Mouse (Mus musculus): ENCODE measurements at regions not wholly inside any gene's neighbourhood (a gene's known extent, or its start where the extent isn't known, plus 50 kb on each side); places are given as distances from the start of the nearest gene placed in this dataset.

- no peak overlapping the region for H3K9ac ChIP-seq (replicated peaks)
- ATAC-seq (ENCODE audit: low FRiP score, low read depth) = no peak
- WGBS = 83% methylated on average over 4 of the region's 4 CpGs
- H3K4me1 ChIP-seq = no peaks in the 10 kb centered on the region
- no peak overlapping the region for H3K27ac ChIP-seq (replicated peaks)
- H3K36me3 ChIP-seq = no peaks in the 10 kb centered on the region
- H3K9me3 ChIP-seq = no peaks in the 10 kb centered on the region
- no peak overlapping the region for H3K4me3 ChIP-seq
- H3K27me3 ChIP-seq = no peaks in the 10 kb centered on the region
- H3K4me2 ChIP-seq (replicated peaks) = no peak overlapping the region
Observed at GRCm38 (mm10) chr8:24280296-24280695, 445.4 kb downstream of the Adam3 start.

- no peaks in the 10 kb centered on the region for H3K9me3 ChIP-seq
- H3K36me3 ChIP-seq = no peaks in the 10 kb centered on the region
- no peak overlapping the region for H3K27ac ChIP-seq (replicated peaks)
- no peak for ATAC-seq (ENCODE audit: low FRiP score, low read depth)
- no peaks in the 10 kb centered on the region for H3K4me1 ChIP-seq
- WGBS = 86% methylated on average over 8 of the region's 8 CpGs
- H3K4me2 ChIP-seq (replicated peaks) = no peak overlapping the region
- H3K4me3 ChIP-seq = no peak overlapping the region
- H3K9ac ChIP-seq (replicated peaks) = no peak overlapping the region
- no peaks in the 10 kb centered on the region for H3K27me3 ChIP-seq
Observed at GRCm38 (mm10) chr8:24278391-24278790, 447.3 kb downstream of the Adam3 start.

GRCm38 (mm10) chr8:24261359-24261758 is 464.3 kb downstream of the Adam3 start:
- H3K27me3 ChIP-seq = no peaks in the 10 kb centered on the region
- no peak overlapping the region for H3K27ac ChIP-seq (replicated peaks)
- no peak overlapping the region for H3K9ac ChIP-seq (replicated peaks)
- no peaks in the 10 kb centered on the region for H3K36me3 ChIP-seq
- H3K4me2 ChIP-seq (replicated peaks) = no peak overlapping the region
- H3K9me3 ChIP-seq = no peaks in the 10 kb centered on the region
- H3K4me3 ChIP-seq = no peak overlapping the region
- ATAC-seq (ENCODE audit: low FRiP score, low read depth) = no peak
- H3K4me1 ChIP-seq = no peaks in the 10 kb centered on the region

DNA sequence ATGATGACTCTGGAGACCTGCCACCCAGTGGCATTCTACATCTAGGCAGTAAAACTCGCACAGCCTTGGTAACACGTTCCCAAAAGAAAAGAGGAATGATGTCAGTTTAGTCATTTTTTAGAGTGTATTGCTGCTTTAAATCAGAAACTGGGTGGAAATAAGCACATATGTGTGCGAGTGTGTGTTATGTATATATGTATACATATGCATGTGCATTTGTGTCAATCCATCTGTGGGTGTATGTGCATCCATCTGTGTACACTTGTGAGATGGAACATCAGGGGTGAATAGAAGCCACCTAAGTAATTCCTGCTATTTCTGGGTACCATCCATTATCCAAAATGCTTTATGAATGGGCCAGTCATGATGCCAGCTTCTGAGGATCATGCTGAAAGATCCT is 467.0 kb downstream of the Adam3 start:
- H3K4me2 ChIP-seq (replicated peaks) = no peak overlapping the region
- ATAC-seq (ENCODE audit: low FRiP score, low read depth) = no peak
- H3K9me3 ChIP-seq = no peaks in the 10 kb centered on the region
- no peaks in the 10 kb centered on the region for H3K4me1 ChIP-seq
- WGBS = 83% methylated on average over 3 of the region's 3 CpGs
- no peak overlapping the region for H3K4me3 ChIP-seq
- no peaks in the 10 kb centered on the region for H3K27me3 ChIP-seq
- no peak overlapping the region for H3K27ac ChIP-seq (replicated peaks)
- no peaks in the 10 kb centered on the region for H3K36me3 ChIP-seq
- no peak overlapping the region for H3K9ac ChIP-seq (replicated peaks)

DNA sequence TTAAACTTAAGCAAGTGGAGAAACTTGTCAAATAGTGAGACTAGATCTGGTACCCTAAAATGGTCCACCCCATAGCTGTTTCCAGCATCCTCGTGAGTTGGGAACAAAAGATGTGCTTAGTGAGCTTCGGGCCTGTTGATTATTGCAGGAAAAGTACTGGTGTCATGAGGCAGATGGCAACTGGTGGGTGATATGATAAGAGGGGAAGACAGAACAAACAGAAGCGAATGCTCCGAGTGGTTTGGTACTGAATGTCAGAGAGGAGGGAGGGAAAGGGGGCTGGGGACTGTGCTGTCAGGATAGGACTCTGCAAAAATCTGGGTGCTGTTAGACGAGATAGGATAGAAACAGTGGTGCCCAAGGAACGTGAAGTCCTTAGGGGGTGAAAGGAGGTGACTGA is 483.4 kb downstream of the Adam3 start:
- no peaks in the 10 kb centered on the region for H3K36me3 ChIP-seq
- ATAC-seq (ENCODE audit: low FRiP score, low read depth) = no peak
- H3K9me3 ChIP-seq = peaks cover 5% of the 10 kb centered on the region
- H3K4me1 ChIP-seq = no peaks in the 10 kb centered on the region
- no peak overlapping the region for H3K4me3 ChIP-seq
- H3K4me2 ChIP-seq (replicated peaks) = no peak overlapping the region
- H3K9ac ChIP-seq (replicated peaks) = no peak overlapping the region
- H3K27ac ChIP-seq (replicated peaks) = no peak overlapping the region
- WGBS = 71% methylated on average over 6 of the region's 6 CpGs
- H3K27me3 ChIP-seq = no peaks in the 10 kb centered on the region

GRCm38 (mm10) chr8:24240211-24240983 is 485.3 kb downstream of the Adam3 start:
- 84% methylated on average over 7 of the region's 7 CpGs for WGBS
- H3K4me1 ChIP-seq = no peaks in the 10 kb centered on the region
- H3K9me3 ChIP-seq = peaks cover 5% of the 10 kb centered on the region
- H3K4me3 ChIP-seq = no peak overlapping the region
- no peak overlapping the region for H3K27ac ChIP-seq (replicated peaks)
- no peaks in the 10 kb centered on the region for H3K36me3 ChIP-seq
- no peak overlapping the region for H3K4me2 ChIP-seq (replicated peaks)
- H3K9ac ChIP-seq (replicated peaks) = no peak overlapping the region
- no peaks in the 10 kb centered on the region for H3K27me3 ChIP-seq
- ATAC-seq (ENCODE audit: low FRiP score, low read depth) = no peak

GRCm38 (mm10) chr8:24234981-24235380 is 490.7 kb downstream of the Adam3 start:
- no peak for ATAC-seq (ENCODE audit: low FRiP score, low read depth)
- 84% methylated on average over 7 of the region's 7 CpGs for WGBS
- H3K27me3 ChIP-seq = no peaks in the 10 kb centered on the region
- no peak overlapping the region for H3K27ac ChIP-seq (replicated peaks)
- H3K4me3 ChIP-seq = no peak overlapping the region
- H3K4me1 ChIP-seq = no peaks in the 10 kb centered on the region
- no peaks in the 10 kb centered on the region for H3K9me3 ChIP-seq
- no peak overlapping the region for H3K9ac ChIP-seq (replicated peaks)
- H3K36me3 ChIP-seq = no peaks in the 10 kb centered on the region
- no peak overlapping the region for H3K4me2 ChIP-seq (replicated peaks)

DNA sequence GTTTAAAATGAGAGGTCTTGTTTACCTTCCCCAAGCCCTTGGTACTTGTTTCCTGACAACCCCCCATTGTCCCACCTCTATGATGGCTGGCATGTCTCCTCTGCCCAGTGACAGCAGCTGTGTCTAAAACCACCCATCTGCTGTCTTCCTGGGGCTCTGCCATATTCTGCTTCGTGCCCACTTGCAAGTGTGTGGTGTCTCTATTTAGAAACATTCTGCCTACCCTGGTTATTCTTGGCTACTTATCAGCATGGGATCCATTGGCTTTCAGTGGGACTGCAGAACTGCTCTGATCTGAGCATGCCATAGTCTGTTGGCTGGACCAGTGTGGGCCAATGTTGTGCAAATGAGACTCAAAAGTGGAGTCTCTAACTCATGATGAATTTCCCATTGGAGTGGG is 497.5 kb downstream of the Adam3 start:
- no peak overlapping the region for H3K9ac ChIP-seq (replicated peaks)
- WGBS = 83% methylated on average over 1 of the region's 1 CpGs
- no peak overlapping the region for H3K27ac ChIP-seq (replicated peaks)
- H3K4me1 ChIP-seq = no peaks in the 10 kb centered on the region
- H3K4me3 ChIP-seq = no peak overlapping the region
- H3K36me3 ChIP-seq = no peaks in the 10 kb centered on the region
- H3K27me3 ChIP-seq = no peaks in the 10 kb centered on the region
- ATAC-seq (ENCODE audit: low FRiP score, low read depth) = no peak
- no peaks in the 10 kb centered on the region for H3K9me3 ChIP-seq
- no peak overlapping the region for H3K4me2 ChIP-seq (replicated peaks)

- no peak for ATAC-seq (ENCODE audit: low FRiP score, low read depth)
Observed at GRCm38 (mm10) chr8:24227331-24228072, 498.1 kb downstream of the Adam3 start.

DNA sequence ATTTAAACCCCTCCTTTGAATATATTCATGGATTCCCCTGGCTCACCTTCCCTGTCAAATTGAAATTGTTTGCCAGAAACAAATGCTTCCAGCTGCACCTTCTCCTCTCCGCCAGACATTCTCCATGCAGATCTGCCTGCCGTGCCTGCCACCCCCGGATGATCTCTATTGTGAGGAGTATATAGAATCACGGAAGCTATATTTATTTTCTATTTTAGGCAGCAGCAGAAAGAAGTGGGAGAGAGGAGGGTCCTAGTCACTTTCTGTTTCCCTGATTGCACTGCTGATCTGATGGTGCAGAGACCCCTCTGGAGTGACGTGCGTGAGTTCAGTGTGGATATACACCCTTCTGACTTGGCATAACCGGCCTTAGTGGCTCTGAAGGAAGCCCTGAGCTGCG is 505.4 kb downstream of the Adam3 start:
- Histone ChIP-seq H3K27me3 (no peaks in the 10 kb centered on the region), H3K4me3 (no peak overlapping the region), H3K36me3 (no peaks in the 10 kb centered on the region), H3K27ac (replicated peaks) (no peak overlapping the region), H3K4me2 (replicated peaks) (no peak overlapping the region), H3K4me1 (no peaks in the 10 kb centered on the region), H3K9ac (replicated peaks) (no peak overlapping the region), H3K9me3 (no peaks in the 10 kb centered on the region)
- WGBS = 78% methylated on average over 8 of the region's 8 CpGs
- ATAC-seq (ENCODE audit: low FRiP score, low read depth) = no peak

More at GRCm38 (mm10) chr8:24227331-24228072, 498.1 kb downstream of the Adam3 start:
- no peak overlapping the region for H3K4me3 ChIP-seq
- no peaks in the 10 kb centered on the region for H3K36me3 ChIP-seq
- no peaks in the 10 kb centered on the region for H3K9me3 ChIP-seq
- H3K27ac ChIP-seq (replicated peaks) = no peak overlapping the region
- H3K27me3 ChIP-seq = no peaks in the 10 kb centered on the region
- no peaks in the 10 kb centered on the region for H3K4me1 ChIP-seq
- WGBS = 66% methylated on average over 5 of the region's 5 CpGs
- H3K9ac ChIP-seq (replicated peaks) = no peak overlapping the region
- no peak overlapping the region for H3K4me2 ChIP-seq (replicated peaks)

DNA sequence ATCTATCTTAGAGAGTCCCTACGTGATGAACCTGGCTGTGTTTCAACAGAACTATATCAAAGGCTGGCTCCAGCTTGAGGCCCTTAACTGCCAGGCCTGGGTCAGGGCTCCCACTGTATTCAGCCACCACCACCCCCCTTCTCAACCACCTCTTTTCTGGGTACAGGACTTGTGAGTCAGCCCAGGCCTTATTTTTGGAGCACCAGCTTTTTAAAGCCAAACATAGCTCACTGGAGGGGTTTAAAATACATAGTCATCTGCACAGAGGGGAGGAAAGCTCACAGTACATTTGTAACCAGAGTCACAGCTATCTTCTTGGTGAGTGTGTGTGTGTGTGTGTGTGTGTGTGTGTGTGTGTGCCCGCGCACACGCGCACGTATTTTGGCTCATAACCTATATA is 509.0 kb downstream of the Adam3 start:
- WGBS = 95% methylated on average over 6 of the region's 6 CpGs
- no peaks in the 10 kb centered on the region for H3K27me3 ChIP-seq
- no peak overlapping the region for H3K9ac ChIP-seq (replicated peaks)
- H3K4me3 ChIP-seq = no peak overlapping the region
- H3K9me3 ChIP-seq = no peaks in the 10 kb centered on the region
- no peak overlapping the region for H3K4me2 ChIP-seq (replicated peaks)
- no peak overlapping the region for H3K27ac ChIP-seq (replicated peaks)
- H3K36me3 ChIP-seq = no peaks in the 10 kb centered on the region
- ATAC-seq (ENCODE audit: low FRiP score, low read depth) = no peak
- H3K4me1 ChIP-seq = no peaks in the 10 kb centered on the region

DNA sequence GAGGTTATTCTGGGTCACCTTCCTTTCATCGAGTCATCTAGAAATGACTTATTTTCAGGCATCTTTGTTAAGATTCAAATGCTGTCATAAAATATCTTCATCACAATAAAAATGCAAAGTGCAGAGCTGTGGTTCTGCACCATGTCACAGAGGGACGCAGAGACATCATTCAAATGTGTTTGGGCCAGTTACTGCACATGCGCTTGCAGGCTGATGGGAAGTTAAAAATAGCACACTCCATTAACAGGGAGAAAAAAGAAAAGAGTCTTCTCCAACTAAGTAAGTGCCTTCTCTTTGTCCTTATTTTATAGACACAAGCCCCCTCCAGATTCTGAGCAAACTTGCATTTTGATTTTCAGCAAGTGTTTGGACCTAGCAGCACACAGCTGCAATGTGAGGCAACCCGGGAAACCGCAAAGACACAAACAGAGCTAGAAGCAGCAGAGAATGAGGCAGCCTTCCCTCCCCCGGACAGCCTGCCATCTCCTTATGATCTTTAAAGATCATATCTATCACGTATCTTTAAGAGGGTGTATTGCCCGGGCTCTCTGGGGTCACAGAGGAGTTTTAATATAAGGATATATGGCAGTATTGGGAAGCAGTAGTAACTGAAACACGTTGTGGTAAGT is 510.0 kb downstream of the Adam3 start:
- Histone ChIP-seq H3K9me3 (no peaks in the 10 kb centered on the region), H3K27me3 (no peaks in the 10 kb centered on the region), H3K4me2 (replicated peaks) (no peak overlapping the region), H3K9ac (replicated peaks) (no peak overlapping the region), H3K36me3 (no peaks in the 10 kb centered on the region), H3K4me3 (no peak overlapping the region), H3K27ac (replicated peaks) (no peak overlapping the region), H3K4me1 (no peaks in the 10 kb centered on the region)
- ATAC-seq (ENCODE audit: low FRiP score, low read depth) = no peak
- WGBS = 88% methylated on average over 9 of the region's 9 CpGs
